Mouse (Mus musculus): ENCODE measurements around the gene Tdrd12. TPM values are rescaled to one million over a fixed set of nuclear protein-coding genes. Genes with fewer than 3 reads are reported as not detected.

The Tdrd12 gene
- polyA plus RNA-seq, 1 experiment from 2014 or later: 0.17 TPM

Other genes with a start within 250 kb of the Tdrd12 start
- gene Gpatch1, start 219.3 kb downstream of the Tdrd12 start, polyA plus RNA-seq (2016; fragmentation: Nextera tagmentation; extraction: Ambion mirVana): 20.2 and 20.4 TPM in 2 replicates
- 1.9 and 2.2 TPM in 2 replicates for gene Rhpn2, start 203.6 kb downstream of the Tdrd12 start, polyA plus RNA-seq (2016; fragmentation: Nextera tagmentation; extraction: Ambion mirVana)
- 23.8 and 26.3 TPM in 2 replicates for gene Faap24, start 140.9 kb downstream of the Tdrd12 start, polyA plus RNA-seq (2016; fragmentation: Nextera tagmentation; extraction: Ambion mirVana)
- 58.9 and 59.8 TPM in 2 replicates for gene Cep89, start 140.7 kb downstream of the Tdrd12 start, polyA plus RNA-seq (2016; fragmentation: Nextera tagmentation; extraction: Ambion mirVana)
- 0.14 TPM in 1 of 2 replicates, not detected in the other for gene Slc7a9, start 88.9 kb downstream of the Tdrd12 start, polyA plus RNA-seq (2016; fragmentation: Nextera tagmentation; extraction: Ambion mirVana)
- gene Nudt19, start 18.6 kb upstream of the Tdrd12 start, polyA plus RNA-seq (2016; fragmentation: Nextera tagmentation; extraction: Ambion mirVana): 44.6 and 47.5 TPM in 2 replicates
- 0.04 and 0.14 TPM in 2 replicates for gene Rgs9bp, start 47.8 kb upstream of the Tdrd12 start, polyA plus RNA-seq (2016; fragmentation: Nextera tagmentation; extraction: Ambion mirVana)
- 33.4 and 36.7 TPM in 2 replicates for gene Ankrd27, start 48.5 kb upstream of the Tdrd12 start, polyA plus RNA-seq (2016; fragmentation: Nextera tagmentation; extraction: Ambion mirVana)
- gene Pdcd5, start 109.8 kb upstream of the Tdrd12 start, polyA plus RNA-seq (2016; fragmentation: Nextera tagmentation; extraction: Ambion mirVana): 265 and 275 TPM in 2 replicates
- 40.4 and 42.5 TPM in 2 replicates for gene Dpy19l3, start 216.7 kb upstream of the Tdrd12 start, polyA plus RNA-seq (2016; fragmentation: Nextera tagmentation; extraction: Ambion mirVana)